Mouse (Mus musculus) sigmoid colon, adult 10 weeks (tissue): ENCODE measurements around the gene Rnf43. TPM values are rescaled to one million over a fixed set of nuclear protein-coding genes. Genes with fewer than 3 reads are reported as not detected.

Experiments
- polyA plus RNA-seq: library from polyadenylated mRNA; stranded (reverse); fragments of 350-450 nt; fragmentation: Illumina TruSeq; extraction: RNeasy Lipid Tissue Mini Kit (QIAGEN cat#74804); gene quantifications from one replicate; pipeline ENCODE4 v1.2.3, GENCODE M21; 2014; ENCODE audit warnings: low read depth, low replicate concordance

Gene Rnf43
- 15.0 TPM for polyA plus RNA-seq

DNA sequence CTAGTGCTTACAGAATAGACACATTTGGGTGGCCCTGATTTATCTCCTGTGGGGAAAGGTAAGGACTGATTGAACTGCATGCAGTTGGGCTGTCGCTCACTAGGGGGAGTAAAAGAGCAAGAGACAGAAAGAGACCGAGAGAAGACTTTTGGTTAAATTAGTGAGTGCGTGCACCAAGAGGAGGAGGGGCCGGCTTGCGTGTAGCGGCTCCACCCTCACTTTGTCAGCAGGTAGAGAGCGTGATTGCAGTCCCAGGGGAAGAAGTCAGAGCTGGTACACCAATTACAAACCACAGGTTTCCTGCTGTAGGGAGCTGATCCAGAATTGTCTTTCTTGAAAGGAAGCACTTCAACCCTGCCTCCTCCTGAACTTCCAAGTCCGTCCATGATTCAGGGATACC lies at the start of gene Rnf43:
Gene Rnf43, plus strand, starts transcription at position 316 of the 400 bp plus-strand sequence.

DNA sequence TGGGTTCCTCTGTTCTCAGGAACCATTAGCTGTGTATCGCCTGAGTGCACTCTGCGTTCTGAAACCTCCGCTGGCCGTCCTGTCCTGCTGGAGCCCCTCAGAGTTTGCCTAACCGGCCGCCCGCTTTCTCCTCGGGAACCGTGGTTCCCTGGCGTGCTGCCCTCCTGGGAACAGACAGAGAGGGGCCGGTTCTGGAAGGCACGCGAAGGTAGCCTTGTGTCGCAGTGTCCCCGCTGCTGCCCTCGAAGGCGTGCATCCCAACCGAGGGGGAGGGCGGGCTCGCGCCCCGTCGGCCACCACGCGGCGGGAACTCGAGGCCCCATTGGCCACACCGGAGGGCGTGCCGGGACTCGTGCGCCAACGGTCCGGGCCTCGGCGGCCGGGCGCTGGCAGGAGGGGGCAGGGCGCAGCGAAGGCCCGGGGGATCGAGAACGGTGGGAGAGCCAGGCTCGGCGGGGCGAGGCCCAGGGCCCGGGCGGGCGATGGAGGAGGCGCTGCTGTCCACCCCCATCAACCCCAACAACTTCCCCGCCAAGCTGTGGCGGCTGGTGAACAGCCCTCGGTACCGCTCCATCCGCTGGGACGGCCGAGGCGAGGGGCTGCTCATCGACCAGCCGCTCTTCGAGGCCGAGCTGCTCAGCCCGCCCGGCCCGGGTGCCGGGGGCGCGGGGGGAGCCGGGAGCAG lies 45.6 kb upstream of the Rnf43 start, which contains the start of gene Hsf5:
Gene Hsf5, plus strand, starts transcription at position 375 of the 685 bp plus-strand sequence.

DNA sequence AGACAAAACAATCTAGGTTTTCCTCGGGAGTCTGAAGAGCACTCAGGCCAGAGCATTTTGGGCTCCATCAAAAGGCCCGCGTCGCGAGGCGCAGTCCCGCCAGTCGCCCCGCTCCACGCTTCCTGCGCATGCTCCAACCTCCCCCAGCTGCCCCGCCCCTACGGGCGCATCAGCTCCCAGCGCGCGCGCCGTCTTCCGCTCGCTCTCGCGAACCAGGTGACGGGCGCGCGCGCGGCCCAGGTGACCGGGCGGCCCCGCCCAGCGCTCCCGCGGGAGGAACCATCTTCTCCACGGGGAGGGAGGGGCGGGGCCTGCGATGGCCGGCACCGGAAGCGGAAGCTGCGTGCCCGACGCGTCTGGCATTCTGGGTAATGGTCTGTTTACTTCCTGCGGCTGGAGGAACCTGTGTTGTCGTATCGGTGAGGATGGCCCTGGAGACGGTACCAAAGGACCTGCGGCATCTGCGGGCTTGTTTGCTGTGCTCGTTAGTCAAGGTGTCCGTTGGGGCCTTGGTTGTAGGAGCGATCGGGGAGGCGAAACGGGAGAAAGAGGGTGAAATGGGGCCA lies 74.7 kb downstream of the Rnf43 start, which contains the start of gene Supt4a:
Gene Supt4a, plus strand, starts transcription at position 378 of the 566 bp plus-strand sequence.

DNA sequence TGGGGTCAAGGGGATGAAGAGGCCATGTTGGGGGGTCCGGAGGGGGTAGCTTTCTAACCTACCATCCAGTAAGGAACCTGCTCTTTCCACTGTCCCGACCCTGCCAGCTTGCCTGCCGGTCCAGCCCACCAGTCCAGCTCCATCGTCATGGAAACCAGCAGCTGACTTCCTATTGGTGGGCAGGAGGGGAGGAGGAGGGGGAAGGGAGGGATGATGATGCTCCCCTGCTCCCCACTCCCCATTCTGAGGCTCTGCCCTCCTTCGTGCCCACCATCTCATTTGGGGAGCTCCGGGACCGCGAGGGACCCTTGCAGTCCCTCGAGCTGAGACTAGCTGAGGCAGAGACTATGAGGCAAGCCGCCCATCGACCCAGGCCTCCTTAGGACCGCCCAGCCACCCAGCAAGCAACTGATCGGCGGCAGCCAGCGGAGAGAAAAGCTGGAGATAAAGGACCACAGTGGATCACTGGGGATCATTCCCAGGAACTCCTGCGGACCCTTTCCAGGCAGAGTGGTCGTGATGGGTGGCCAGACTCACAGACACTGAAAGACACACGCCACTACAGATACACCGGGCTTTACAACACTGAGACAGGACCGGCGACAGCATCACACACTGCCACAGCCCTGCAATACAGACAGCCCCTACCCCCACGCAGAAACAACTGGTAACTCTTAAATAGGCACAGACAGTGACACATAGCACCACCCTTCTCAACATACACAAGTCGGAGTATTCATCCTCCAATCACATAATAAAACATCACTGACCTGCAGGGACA lies 98.0 kb downstream of the Rnf43 start, which contains the start of gene Tspoap1:
Gene Tspoap1, plus strand, starts transcription at position 241 of the 781 bp plus-strand sequence.

Other genes starting within 250 kb of the Rnf43 start
- gene Gm11492, start 96.1 kb upstream of the Rnf43 start, polyA plus RNA-seq: not detected
- 4.9 TPM for gene Sept4, start 93.8 kb upstream of the Rnf43 start, polyA plus RNA-seq
- 32.9 TPM for gene Mtmr4, start 70.6 kb upstream of the Rnf43 start, polyA plus RNA-seq
- gene Hsf5, start 45.6 kb upstream of the Rnf43 start, polyA plus RNA-seq: 0.25 TPM
- 17.7 TPM for gene Supt4a, start 74.8 kb downstream of the Rnf43 start, polyA plus RNA-seq
- gene Tspoap1, start 97.8 kb downstream of the Rnf43 start, polyA plus RNA-seq: not detected
- gene Mpo, start 130.9 kb downstream of the Rnf43 start, polyA plus RNA-seq: not detected
- gene Lpo, start 165.6 kb downstream of the Rnf43 start, polyA plus RNA-seq: 1.3 TPM
- 1.8 TPM for gene Mks1, start 190.5 kb downstream of the Rnf43 start, polyA plus RNA-seq
- not detected for gene Epx, start 212.8 kb downstream of the Rnf43 start, polyA plus RNA-seq
- not detected for gene Olfr462, start 229.5 kb downstream of the Rnf43 start, polyA plus RNA-seq
- not detected for gene Olfr463, start 234.7 kb downstream of the Rnf43 start, polyA plus RNA-seq